Mouse (Mus musculus) liver, adult 2 months (tissue): ENCODE measurements around the gene Tbx15.

Experiments
- CTCF ChIP-seq: fragments of 200-500 bp; IDR thresholded peaks from 2 replicates; pipeline ENCODE4 v1.5.1; 2011; ENCODE audit warnings: low read depth, low read length, control low read depth
- POLR2A ChIP-seq: fragments of 200-500 bp; IDR thresholded peaks from 2 replicates; pipeline ENCODE4 v1.6.1; 2011; ENCODE audit warnings: low read length, control low read depth; ENCODE audit not compliant: insufficient read depth; ENCODE audit errors: extremely low read depth

DNA sequence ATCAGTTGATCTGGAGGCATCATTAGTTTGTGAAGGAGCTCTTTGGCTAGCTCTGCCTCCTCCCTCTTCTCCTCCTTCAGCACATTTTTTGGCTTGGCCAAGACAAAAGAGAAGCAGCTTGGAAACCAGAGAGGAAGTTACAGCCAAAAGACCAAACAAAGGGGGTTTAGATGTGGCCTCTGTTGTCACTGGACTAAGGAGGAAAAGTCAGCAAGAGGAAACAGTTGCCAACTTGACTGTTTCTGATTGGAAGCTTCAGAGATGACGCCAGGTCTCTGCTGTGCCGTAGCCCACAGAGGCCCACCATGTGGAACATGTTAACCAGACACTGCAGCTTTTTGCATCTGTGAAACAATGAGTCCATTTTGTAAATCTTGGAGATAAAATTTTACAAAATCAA lies 96.7 kb downstream of the Tbx15 start:
- TF ChIP-seq CTCF: no peak
- TF ChIP-seq POLR2A: no peak
